Mouse (Mus musculus) stomach, postnatal 0 days (tissue): ENCODE measurements around the gene Kcna3.

ENCODE experiments used
- CTCF ChIP-seq: IDR thresholded peaks from 2 replicates; pipeline ENCODE4 v1.5.1; 2016; ENCODE audit warnings: antibody characterized with exemption, low read depth, mild to moderate bottlenecking, moderate library complexity
- EP300 ChIP-seq: optimal IDR thresholded peaks from 2 replicates; pipeline ENCODE3; 2016; ENCODE audit warnings: antibody characterized with exemption

- TF ChIP-seq EP300 (no peak), CTCF (no peak)
Observed at GRCm38 (mm10) chr3:107038156-107038536, 2.2 kb downstream of the Kcna3 start.
